Mouse (Mus musculus) limb, embryonic 11.5 days (tissue): Measurements from ENCODE around the gene Snip1. TPM values are rescaled to one million over a fixed set of nuclear protein-coding genes. Genes with fewer than 3 reads are reported as not detected.

Experiments used
- ATAC-seq: fragments of 200-750 bp; cut with Nextera tagmentation; 2 replicates; pipeline ENCODE4 v1.8.0; 2017; ENCODE audit warnings: low read depth; ENCODE audit not compliant: insufficient number of reproducible peaks, low FRiP score, low TSS enrichment
- DNase-seq: peaks from one replicate; pipeline ENCODE4 v3.0.0-alpha.2; 2015; ENCODE audit warnings: low spot score
- H3K27ac ChIP-seq: fragments of 300-500 bp; sonication (generic); replicated peaks from 2 replicates; pipeline ENCODE4 v1.5.1; 2014; ENCODE audit warnings: low read depth, mild to moderate bottlenecking, low read length
- H3K27me3 ChIP-seq: fragments of 300-500 bp; sonication (generic); 2 replicates; pipeline ENCODE4 v1.6.1; 2014; ENCODE audit warnings: mild to moderate bottlenecking, low read length, mixed read lengths; ENCODE audit not compliant: control insufficient read depth, insufficient read depth
- H3K36me3 ChIP-seq: fragments of 300-500 bp; sonication (generic); 2 replicates; pipeline ENCODE4 v1.6.1; 2014; ENCODE audit warnings: mild to moderate bottlenecking, low read length, moderate library complexity, mixed read lengths; ENCODE audit not compliant: control insufficient read depth, insufficient read depth
- H3K4me1 ChIP-seq: fragments of 300-500 bp; sonication (generic); 2 replicates; pipeline ENCODE4 v1.6.1; 2014; ENCODE audit warnings: low read length, mixed read lengths; ENCODE audit not compliant: control insufficient read depth, insufficient read depth
- H3K4me2 ChIP-seq: fragments of 300-500 bp; sonication (generic); 2 replicates; pipeline ENCODE4 v1.6.1; 2014; ENCODE audit warnings: low read depth, mild to moderate bottlenecking, moderate library complexity; ENCODE audit not compliant: severe bottlenecking
- H3K4me3 ChIP-seq: fragments of 300-500 bp; sonication (generic); 2 replicates; pipeline ENCODE4 v1.5.1; 2014; ENCODE audit warnings: low read depth, low read length
- H3K9ac ChIP-seq: fragments of 300-500 bp; sonication (generic); 2 replicates; pipeline ENCODE4 v1.6.1; 2014; ENCODE audit warnings: mild to moderate bottlenecking, low read length
- H3K9me3 ChIP-seq: fragments of 300-500 bp; sonication (generic); 2 replicates; pipeline ENCODE4 v1.6.1; 2016; ENCODE audit warnings: low read length; ENCODE audit not compliant: control insufficient read depth
- WGBS: fragments of 180-500 bp; shearing (Covaris S2); extraction: QIAGEN DNeasy Blood & Tissue Kit; methylation state at CpG from one replicate; pipeline ENCODE4 v1.1.7; 2014; 5-methylcytosine and 5-hydroxymethylcytosine counted together
- polyA plus RNA-seq: library from polyadenylated mRNA; unstranded; fragments of >200 nt; fragmentation: Nextera tagmentation; extraction: Ambion mirVana; gene quantifications from 2 replicates; pipeline ENCODE4 v1.2.1, GENCODE M21; 2014

Snip1 gene
- 40.4 and 41.6 TPM in 2 replicates for polyA plus RNA-seq

GRCm38 (mm10) chr4:125066490-125067370 is at the start of gene Snip1:
Gene Snip1, plus strand, starts transcription at chr4:125066672.
- under 1% methylated on average over 78 of the region's 78 CpGs for WGBS
- Histone ChIP-seq H3K4me3 (peak within 1 kb of the TSS; percentile 99), H3K9ac (peak within 1 kb of the TSS; percentile 85), H3K4me1 (peaks cover 7% of the 10 kb centered on the region), H3K36me3 (peaks cover 5% of the 10 kb centered on the region), H3K27me3 (no peaks in the 10 kb centered on the region), H3K27ac (no peak within 1 kb of the TSS), H3K4me2 (peak within 1 kb of the TSS; percentile 71), H3K9me3 (no peaks in the 10 kb centered on the region)
- ATAC-seq = peak; percentile 92
- DNase-seq = peak; percentile 96

GRCm38 (mm10) chr4:125017431-125017830 is 49.0 kb upstream of the Snip1 start:
- Histone ChIP-seq H3K4me3 (no peak overlapping the region), H3K9me3 (no peaks in the 10 kb centered on the region), H3K4me2 (no peak overlapping the region), H3K36me3 (no peaks in the 10 kb centered on the region), H3K9ac (no peak overlapping the region), H3K4me1 (no peaks in the 10 kb centered on the region), H3K27me3 (0 out of 2 replicates have a peak, but pooled peaks cover 2% of the 10 kb centered on the region), H3K27ac (no peak overlapping the region)
- no peak for DNase-seq
- ATAC-seq = no peak
- 81% methylated on average over 11 of the region's 11 CpGs for WGBS

- no peak overlapping the region for H3K4me3 ChIP-seq
- ATAC-seq = no peak
- no peaks in the 10 kb centered on the region for H3K9me3 ChIP-seq
- no peak for DNase-seq
- no peak overlapping the region for H3K27ac ChIP-seq
- 0 out of 2 replicates have a peak, but pooled peaks cover 5% of the 10 kb centered on the region for H3K27me3 ChIP-seq
- no peaks in the 10 kb centered on the region for H3K4me1 ChIP-seq
- H3K36me3 ChIP-seq = no peaks in the 10 kb centered on the region
- H3K9ac ChIP-seq = no peak overlapping the region
- 32% methylated on average over 11 of the region's 11 CpGs for WGBS
- H3K4me2 ChIP-seq = no peak overlapping the region
Observed at GRCm38 (mm10) chr4:125020780-125021538, 45.5 kb upstream of the Snip1 start.

- WGBS = under 1% methylated on average over 50 of the region's 50 CpGs
- peak; percentile 96 for DNase-seq
- Histone ChIP-seq H3K9ac (peak overlapping the region; percentile 86), H3K27ac (no peak overlapping the region), H3K4me1 (peaks cover 7% of the 10 kb centered on the region; the same call in 1 of the 2 replicates), H3K4me3 (peak overlapping the region; percentile 94), H3K36me3 (peaks cover under 1% of the 10 kb centered on the region; the same call in 1 of the 2 replicates), H3K4me2 (peak overlapping the region; percentile 93), H3K9me3 (no peaks in the 10 kb centered on the region), H3K27me3 (peaks cover 3% of the 10 kb centered on the region; the same call in 1 of the 2 replicates)
- peak; percentile 95 for ATAC-seq
Observed at GRCm38 (mm10) chr4:125029891-125030614, 36.4 kb upstream of the Snip1 start.

GRCm38 (mm10) chr4:125034341-125034740 is 32.1 kb upstream of the Snip1 start:
- H3K27ac ChIP-seq = no peak overlapping the region
- WGBS = 91% methylated on average over 4 of the region's 4 CpGs

GRCm38 (mm10) chr4:125044454-125044853 is 22.0 kb upstream of the Snip1 start:
- DNase-seq (no peak), ATAC-seq (no peak)
- peaks cover 23% of the 10 kb centered on the region for H3K36me3 ChIP-seq
- no peak overlapping the region for H3K9ac ChIP-seq
- no peak overlapping the region for H3K27ac ChIP-seq
- WGBS = 90% methylated on average over 7 of the region's 7 CpGs
- H3K4me1 ChIP-seq = no peaks in the 10 kb centered on the region
- H3K4me2 ChIP-seq = no peak overlapping the region
- H3K27me3 ChIP-seq = no peaks in the 10 kb centered on the region
- no peak overlapping the region for H3K4me3 ChIP-seq
- H3K9me3 ChIP-seq = no peaks in the 10 kb centered on the region

More at GRCm38 (mm10) chr4:125034341-125034740, 32.1 kb upstream of the Snip1 start:
- Histone ChIP-seq H3K4me3 (no peak overlapping the region), H3K36me3 (peaks cover 17% of the 10 kb centered on the region; the same call in 1 of the 2 replicates), H3K4me1 (peaks cover 7% of the 10 kb centered on the region; the same call in 1 of the 2 replicates), H3K4me2 (no peak overlapping the region), H3K9ac (no peak overlapping the region), H3K9me3 (no peaks in the 10 kb centered on the region), H3K27me3 (no peaks in the 10 kb centered on the region)
- ATAC-seq (no peak), DNase-seq (no peak)

GRCm38 (mm10) chr4:125055385-125055784 is 11.1 kb upstream of the Snip1 start:
- Histone ChIP-seq H3K27me3 (peaks cover 4% of the 10 kb centered on the region; the same call in 1 of the 2 replicates), H3K36me3 (peaks cover 2% of the 10 kb centered on the region), H3K4me2 (no peak overlapping the region), H3K9me3 (no peaks in the 10 kb centered on the region), H3K9ac (no peak overlapping the region), H3K4me1 (peaks cover 15% of the 10 kb centered on the region), H3K27ac (no peak overlapping the region), H3K4me3 (no peak overlapping the region)
- 85% methylated on average over 9 of the region's 9 CpGs for WGBS
- ATAC-seq (no peak), DNase-seq (no peak)
